Mouse (Mus musculus): ENCODE data around the gene Smad3.

DNA sequence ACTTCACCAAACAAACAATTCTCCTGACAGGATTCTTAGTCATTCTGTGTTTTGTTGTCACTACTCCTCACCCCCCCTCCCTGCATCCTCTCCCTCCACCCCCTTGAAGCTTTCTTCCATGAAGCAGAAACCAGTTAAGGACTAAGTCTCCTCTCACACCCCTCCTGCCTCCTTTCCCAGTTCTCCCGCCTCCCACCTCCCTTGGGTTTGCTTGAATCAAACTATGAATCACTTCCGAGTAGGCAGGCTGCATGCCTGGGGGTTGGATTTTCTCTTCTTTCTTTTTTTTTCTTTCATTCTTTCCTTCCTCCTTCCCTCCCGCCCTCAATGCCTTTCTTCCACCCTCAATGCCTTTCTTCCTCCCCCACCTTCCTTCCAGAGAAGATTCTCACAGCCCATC, 80.2 kb downstream of the Smad3 start:
- TF ChIP-seq GATA1 (IDR thresholded peaks at IDR 0.05; ENCODE audit: borderline replicate concordance, low read length) (no peak), FLI1 (IDR thresholded peaks at IDR 0.05; ENCODE audit: low read length) (no peak)
